Mouse (Mus musculus) liver, embryonic 14.5 days (tissue): ENCODE data around the gene Cdh13.

ENCODE experiments used
- CTCF ChIP-seq: IDR thresholded peaks from 2 replicates; pipeline ENCODE4 v1.5.1; 2016; ENCODE audit warnings: antibody characterized with exemption, low read depth, control low read depth
- EP300 ChIP-seq: IDR thresholded peaks from 2 replicates; pipeline ENCODE4 v1.6.1; 2016; ENCODE audit warnings: antibody characterized with exemption, low read depth

- no peak for TF ChIP-seq CTCF
- no peak for TF ChIP-seq EP300
Observed at GRCm38 (mm10) chr8:119295477-119295876, 1011.9 kb downstream of the Cdh13 start.
